Mouse (Mus musculus) urinary bladder, postnatal 4 days (tissue): ENCODE results near the gene Ghitm.
A peak's percentile ranks its signal among the peaks of the same experiment; 100 is the strongest.
"Not testable (repeated sequence)": the region's sequence is repeated elsewhere in the genome, so short reads cannot be mapped to it uniquely, and the experiment has no call there.

Experiments
- DNase-seq, 2 experiments: peaks; one replicate each; pipeline ENCODE4 v3.0.0; 2021 to 2022; ENCODE audit warnings: low spot score in 2 of 2

Ghitm gene

GRCm38 (mm10) chr14:37135127-37135593, at the start of gene Ghitm:
Ghitm (minus strand) TSS chr14:37135272.
- DNase-seq, result peak; percentile 91 to 94

GRCm38 (mm10) chr14:37184871-37185270, 49.8 kb upstream of the Ghitm start:
- no peak for DNase-seq

- no peak for DNase-seq
These were observed 39.4 kb upstream of the Ghitm start for GRCm38 (mm10) chr14:37174484-37174883.

- DNase-seq, result no peak
These were observed 30.3 kb upstream of the Ghitm start for GRCm38 (mm10) chr14:37165266-37165926.

- DNase-seq, result no peak
These were observed 29.4 kb upstream of the Ghitm start for GRCm38 (mm10) chr14:37164392-37165032.

- no peak for DNase-seq
These were observed 28.3 kb upstream of the Ghitm start for GRCm38 (mm10) chr14:37163277-37163956.

- no peak for DNase-seq
These were observed 19.3 kb upstream of the Ghitm start for GRCm38 (mm10) chr14:37154391-37154790.

- no peak for DNase-seq
These were observed 4.1 kb upstream of the Ghitm start for GRCm38 (mm10) chr14:37139051-37139710.

- DNase-seq, result not testable (repeated sequence)
These were observed 2.5 kb upstream of the Ghitm start for GRCm38 (mm10) chr14:37137596-37137995.

- no peak for DNase-seq
These were observed 1.0 kb upstream of the Ghitm start for GRCm38 (mm10) chr14:37136110-37136509.

GRCm38 (mm10) chr14:37135671-37136070, 599 bp upstream of the Ghitm start:
- no peak for DNase-seq

GRCm38 (mm10) chr14:37134304-37135126, 557 bp downstream of the Ghitm start:
- DNase-seq, result peak in 1 of 2 experiments; percentile 63

GRCm38 (mm10) chr14:37127652-37128051, 7.4 kb downstream of the Ghitm start:
- DNase-seq, result no peak

GRCm38 (mm10) chr14:37119233-37119632, 15.8 kb downstream of the Ghitm start:
- no peak for DNase-seq

- DNase-seq, result no peak
These were observed 21.1 kb downstream of the Ghitm start, which contains the start of gene 2610528A11Rik for GRCm38 (mm10) chr14:37113922-37114321. 2610528A11Rik (minus strand) TSS chr14:37114022.

GRCm38 (mm10) chr14:37112931-37113330, 22.1 kb downstream of the Ghitm start:
- DNase-seq, result no peak

GRCm38 (mm10) chr14:37111371-37111770, 23.7 kb downstream of the Ghitm start:
- no peak for DNase-seq

GRCm38 (mm10) chr14:37110456-37110855, 24.6 kb downstream of the Ghitm start:
- DNase-seq, result no peak

- no peak for DNase-seq
These were observed 25.1 kb downstream of the Ghitm start for GRCm38 (mm10) chr14:37109975-37110374.

- DNase-seq, result no peak
These were observed 25.6 kb downstream of the Ghitm start for GRCm38 (mm10) chr14:37109460-37109859.

GRCm38 (mm10) chr14:37105846-37106245, 29.2 kb downstream of the Ghitm start:
- DNase-seq, result no peak
